Mouse (Mus musculus): ENCODE data around the gene Prkch. TPM values are rescaled to one million over a fixed set of nuclear protein-coding genes. Genes with fewer than 3 reads are reported as not detected.

The Prkch gene
- polyA plus RNA-seq (2012; rRNA removed), result 2.3 and 2.4 TPM in 2 replicates

DNA sequence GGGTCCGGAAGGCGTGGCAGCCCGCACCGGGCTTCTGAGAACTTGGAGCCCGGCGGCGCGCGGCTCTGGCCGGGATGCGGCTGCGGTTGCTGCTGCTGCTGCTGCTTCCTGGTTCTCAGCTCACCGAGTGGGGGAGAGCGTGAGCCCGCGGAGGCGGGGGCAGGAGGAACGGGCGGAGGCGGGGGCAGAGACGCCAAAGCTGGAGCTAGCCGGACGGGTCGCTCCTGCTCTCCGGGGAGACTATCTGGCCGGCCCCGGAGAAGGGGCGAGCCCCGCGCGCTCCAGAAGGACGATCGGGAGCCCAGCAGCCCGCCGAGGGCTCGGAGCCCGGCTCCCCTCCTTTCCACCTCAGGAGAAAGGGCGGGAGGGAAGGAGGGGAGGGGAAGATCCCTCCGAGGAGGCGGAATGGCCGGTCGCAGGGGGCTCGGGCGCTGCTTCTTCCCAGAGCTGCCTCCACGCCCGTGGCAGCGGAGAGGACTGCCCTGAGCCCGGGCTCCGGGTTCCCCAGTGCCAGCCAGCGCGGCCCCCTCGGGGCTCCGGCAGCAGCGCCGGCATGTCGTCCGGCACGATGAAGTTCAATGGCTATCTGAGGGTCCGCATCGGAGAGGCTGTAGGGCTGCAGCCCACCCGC, at the start of gene Prkch:
Gene Prkch (plus strand): TSS at position 187 of the 631 bp plus-strand sequence.

GRCm38 (mm10) chr12:73546086-73546711, 38.4 kb upstream of the Prkch start, which contains the start of gene Tmem30b:
TSS of gene Tmem30b (minus strand) at chr12:73546392.

Other genes with a start within 250 kb of the Prkch start
- 10.4 and 11.5 TPM in 2 replicates for gene Tmem30b, start 38.4 kb upstream of the Prkch start, polyA plus RNA-seq (2012; rRNA removed)

Measured in liver, embryonic 18 days (tissue).